In genomic region chr4:87037592-87037991, GRCm38 (mm10) we compare ENCODE assay signal across 11 mouse cellular contexts.
DNase-seq lines count a peak whose midpoint lies in the region; ATAC-seq and TF ChIP-seq lines count a peak whose summit lies in the region.
"Had no signal": no experiment of that assay in that cellular context is flagged by ENCODE, and none has a peak within 500 bp of the region (broad histone marks: within the 10 kb centered on the region; RNA-seq: fewer than 3 reads in every experiment).

No protein-coding gene starts in this region.

- H3K27me3 ChIP-seq in heart, adult 2 months (ENCODE audit: control insufficient read depth, insufficient read depth, low read length), result no peaks in the 10 kb centered on the region
- H3K27me3 ChIP-seq in lung, embryonic 14.5 days (ENCODE audit: insufficient read depth, low read length), result no peaks in the 10 kb centered on the region
- no peaks in the 10 kb centered on the region for H3K27me3 ChIP-seq in midbrain, embryonic 16.5 days (ENCODE audit: control insufficient read depth, insufficient read depth, low read depth, low read length)
- H3K27me3 ChIP-seq: liver, embryonic 13.5 days had no signal

- intact Hi-C loops in heart, adult 2 months (cut with DNase I), result no loop called here
- intact Hi-C loops in heart, postnatal 36 days (cut with DNase I), result no loop called here

- no peaks in the 10 kb centered on the region for H3K9me3 ChIP-seq in lung, embryonic 14.5 days (ENCODE audit: low read depth, low read length)
- H3K9me3 ChIP-seq in midbrain, embryonic 16.5 days (replicated peaks; ENCODE audit: control insufficient read depth, low read length, poor library complexity, severe bottlenecking), result no peaks in the 10 kb centered on the region
- H3K9me3 ChIP-seq: liver, embryonic 13.5 days had no signal

- TF ChIP-seq POLR2A in heart, adult 2 months (IDR thresholded peaks at IDR 0.05; ENCODE audit: insufficient read depth, low read depth, low read length), result no peak

- H3K4me2 ChIP-seq in lung, embryonic 14.5 days, result no peak overlapping the region
- no peak overlapping the region for H3K4me2 ChIP-seq in midbrain, embryonic 16.5 days (ENCODE audit: low read length)
- H3K4me2 ChIP-seq: liver, embryonic 13.5 days had no signal

- no peaks in the 10 kb centered on the region for H3K79me2 ChIP-seq in heart, adult 2 months (replicated peaks; ENCODE audit: control insufficient read depth, insufficient read depth, low read length)

- no peak for ATAC-seq in lung, embryonic 14.5 days (ENCODE audit: insufficient read depth)
- 0 out of 2 replicates have a peak, but pooled peaks have one; percentile 36 for ATAC-seq in common myeloid progenitor, adult 5-6 weeks (replicated peaks; ENCODE audit: low read depth, poor library complexity, severe bottlenecking)
- peak; percentile 17; the same call in 1 of the 2 replicates for ATAC-seq in midbrain, embryonic 16.5 days
- ATAC-seq: inflammation-experienced regulatory T-cells, adult 6 months had no signal

- no peak overlapping the region for H3K27ac ChIP-seq in heart, adult 2 months
- no peak overlapping the region for H3K27ac ChIP-seq in lung, embryonic 14.5 days (ENCODE audit: low read depth)
- H3K27ac ChIP-seq in midbrain, embryonic 16.5 days (ENCODE audit: low read length), result no peak overlapping the region
- H3K27ac ChIP-seq: liver, embryonic 13.5 days had no signal

- no peaks in the 10 kb centered on the region for H3K36me3 ChIP-seq in heart, adult 2 months (ENCODE audit: control insufficient read depth, insufficient read depth, low read length)
- no peaks in the 10 kb centered on the region for H3K36me3 ChIP-seq in lung, embryonic 14.5 days (ENCODE audit: insufficient read depth)
- no peaks in the 10 kb centered on the region for H3K36me3 ChIP-seq in midbrain, embryonic 16.5 days (ENCODE audit: control insufficient read depth, insufficient read depth, low read length)
- H3K36me3 ChIP-seq: G1E; liver, embryonic 13.5 days had no signal

- 66% methylated on average over 4 of the region's 4 CpGs for WGBS in heart, adult 2 months
- WGBS in lung, embryonic 14.5 days, result 65% methylated on average over 4 of the region's 4 CpGs
- WGBS in midbrain, embryonic 16.5 days, result 72% methylated on average over 4 of the region's 4 CpGs

- no peak for TF ChIP-seq EP300 in heart, adult 2 months (IDR thresholded peaks at IDR 0.05; ENCODE audit: insufficient read depth, low read depth, low read length)

- DNase-seq in heart, adult 2 months, result no peak
- DNase-seq in heart, postnatal 36 days, result no peak
- peak; percentile 61 for DNase-seq in lung, embryonic 14.5 days
- DNase-seq in lung, postnatal 14 days, result no peak
- DNase-seq in cerebellum, postnatal 36 days, result no peak
- DNase-seq in adrenal gland, adult 18-20 months (ENCODE audit: low spot score in 2 of 2), result no peak
- DNase-seq: liver, embryonic 13.5 days had no signal

- H3K4me1 ChIP-seq in heart, adult 2 months (ENCODE audit: control insufficient read depth, insufficient read depth, low read length), result no peaks in the 10 kb centered on the region
- no peaks in the 10 kb centered on the region for H3K4me1 ChIP-seq in lung, embryonic 14.5 days (ENCODE audit: insufficient read depth)
- no peaks in the 10 kb centered on the region for H3K4me1 ChIP-seq in midbrain, embryonic 16.5 days (ENCODE audit: control insufficient read depth, insufficient read depth, low read length)
- H3K4me1 ChIP-seq: liver, embryonic 13.5 days had no signal

- H3K4me3 ChIP-seq in heart, adult 2 months, result no peak overlapping the region
- H3K4me3 ChIP-seq in lung, embryonic 14.5 days (ENCODE audit: low read depth, low read length), result no peak overlapping the region
- H3K4me3 ChIP-seq in midbrain, embryonic 16.5 days (ENCODE audit: low read depth, low read length), result no peak overlapping the region
- H3K4me3 ChIP-seq: liver, embryonic 13.5 days had no signal

- no peak overlapping the region for H3K9ac ChIP-seq in heart, adult 2 months (ENCODE audit: low read depth, low read length)
- no peak overlapping the region for H3K9ac ChIP-seq in lung, embryonic 14.5 days
- no peak overlapping the region for H3K9ac ChIP-seq in midbrain, embryonic 16.5 days (ENCODE audit: low read depth, low read length)
- H3K9ac ChIP-seq: liver, embryonic 13.5 days had no signal

- peak; percentile 61 for TF ChIP-seq CTCF in heart, adult 2 months (IDR thresholded peaks at IDR 0.05)
- TF ChIP-seq CTCF in lung, embryonic 14.5 days (IDR thresholded peaks at IDR 0.05; ENCODE audit: low read depth), result peak; percentile 65
